Mouse (Mus musculus) brain, embryonic 14.5 days (tissue): ENCODE measurements around the gene Pcare.

Experiments used
- CTCF ChIP-seq: fragments of 200-500 bp; IDR thresholded peaks from 2 replicates; pipeline ENCODE4 v1.5.1; 2012; ENCODE audit warnings: inconsistent platforms, mild to moderate bottlenecking, moderate library complexity, borderline replicate concordance; ENCODE audit not compliant: insufficient read depth, insufficient read length; ENCODE audit errors: extremely low read depth
- POLR2A ChIP-seq: fragments of 200-500 bp; IDR thresholded peaks from 2 replicates; pipeline ENCODE4 v1.6.1; 2012; ENCODE audit warnings: mild to moderate bottlenecking, inconsistent platforms, borderline replicate concordance; ENCODE audit not compliant: poor library complexity, insufficient read depth, insufficient read length, severe bottlenecking; ENCODE audit errors: extremely low read depth

GRCm38 (mm10) chr17:71705550-71706480, 46.9 kb downstream of the Pcare start:
- no peak for TF ChIP-seq CTCF
- no peak for TF ChIP-seq POLR2A
